Mouse (Mus musculus): ENCODE results near the gene Pkm.

Pkm gene

DNA sequence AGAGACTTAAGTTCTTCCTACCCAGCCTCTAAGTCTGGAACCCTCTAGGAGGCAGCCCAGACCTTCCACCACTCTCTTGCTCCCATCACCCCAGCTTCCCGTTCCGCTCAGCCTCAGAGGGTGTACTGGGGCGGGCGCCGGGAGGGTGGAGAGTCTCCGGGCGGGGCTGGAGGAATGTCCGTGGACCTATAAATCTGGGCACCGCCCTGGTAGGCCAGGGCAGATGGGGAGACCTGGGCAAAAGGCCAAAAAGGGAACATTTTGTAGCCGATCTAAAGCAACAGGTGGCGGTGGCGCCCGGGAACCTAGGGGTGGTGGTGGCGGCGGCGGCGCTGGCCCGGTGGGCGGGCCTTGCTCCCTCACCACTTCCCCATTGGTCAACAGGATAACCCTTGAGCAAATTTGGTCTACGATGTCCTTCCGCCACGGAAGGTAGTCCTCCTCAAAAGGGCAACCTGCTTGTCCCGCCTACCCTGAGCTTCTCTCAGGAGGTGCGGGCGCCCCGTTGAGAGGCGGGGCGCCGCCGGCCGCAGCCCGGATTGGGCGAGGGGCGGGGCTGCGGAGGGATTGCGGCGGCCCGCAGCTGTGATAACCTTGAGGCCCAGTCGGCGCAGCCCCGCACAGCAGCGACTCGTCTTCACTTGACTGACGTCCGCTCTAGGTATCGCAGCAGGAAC is at the start of gene Pkm:
Gene Pkm, plus strand, starts transcription at position 411 of the 677 bp plus-strand sequence.
- DNase-seq, result peak; percentile 98

DNA sequence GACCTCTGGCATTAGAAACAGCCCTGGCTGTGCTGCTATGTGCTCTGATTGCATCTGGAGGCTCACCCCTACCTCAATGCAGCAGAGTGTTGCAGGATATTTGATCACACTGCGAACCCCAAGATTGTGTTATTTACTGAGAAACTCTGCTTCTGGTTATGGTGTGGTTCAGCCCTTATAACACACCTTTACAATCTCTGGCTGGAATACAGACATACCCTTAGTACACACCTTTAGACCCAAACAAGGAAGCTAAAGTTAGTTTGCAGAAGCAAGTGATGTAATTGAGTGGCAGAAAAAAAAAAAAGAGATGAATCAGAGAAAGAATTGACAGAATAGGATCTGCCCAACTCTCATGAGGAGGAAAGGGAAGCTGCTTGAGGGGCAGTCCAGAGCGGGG is 45.2 kb upstream of the Pkm start:
- no peak for DNase-seq

DNA sequence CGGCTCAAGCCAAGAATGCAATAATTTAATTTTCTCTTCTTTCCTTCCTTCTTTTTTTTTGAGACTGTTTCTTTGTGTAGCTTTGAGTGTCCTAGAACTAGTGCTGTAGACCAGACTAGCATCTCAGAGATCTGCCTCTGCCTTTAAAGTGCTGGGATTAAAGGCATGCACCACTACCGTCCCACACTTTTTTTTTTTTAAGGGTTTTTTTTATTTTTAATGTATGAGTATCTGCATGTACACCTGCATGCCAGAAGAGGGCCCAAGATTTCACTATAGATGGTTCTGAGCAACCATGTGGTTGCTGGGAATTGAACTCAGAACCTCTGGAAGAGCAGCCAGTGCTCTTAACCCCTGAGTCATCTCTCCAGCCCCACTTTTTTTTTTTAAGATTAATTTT is 40.4 kb upstream of the Pkm start:
- DNase-seq, result no peak

DNA sequence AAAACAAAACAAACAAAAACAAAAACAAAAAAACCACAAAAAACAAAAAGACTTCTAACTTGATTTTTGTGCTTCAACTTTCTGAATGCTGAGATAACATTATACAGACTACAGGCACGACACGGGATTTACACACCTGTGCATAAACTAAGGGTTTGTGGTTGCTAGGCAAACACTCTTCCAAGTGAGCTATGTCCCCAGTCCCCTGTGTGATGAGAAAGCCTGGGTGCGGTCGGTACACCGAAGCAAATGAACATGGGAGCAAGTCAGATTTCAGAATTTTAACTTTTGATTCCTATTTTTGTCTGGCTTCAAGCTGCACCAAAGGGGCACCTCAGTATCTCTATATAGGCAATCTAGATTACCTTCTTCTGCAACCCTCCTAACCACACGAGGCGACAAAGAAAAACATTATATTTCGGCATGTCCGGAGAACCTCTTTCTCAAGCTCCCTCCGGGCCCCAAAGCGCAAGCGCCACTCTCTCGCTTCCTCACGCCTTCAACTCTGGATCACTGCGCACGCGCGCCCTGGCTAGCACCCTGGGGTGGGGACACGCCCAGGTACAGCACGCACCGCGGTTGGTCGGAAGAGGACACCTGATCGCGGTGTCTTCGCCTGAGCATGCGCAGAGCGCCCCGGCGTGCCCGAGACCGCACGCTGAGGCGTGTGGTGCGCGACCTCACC is 39.4 kb upstream of the Pkm start, which contains the start of gene Parp6:
Gene Parp6, plus strand, starts transcription at position 663 of the 685 bp plus-strand sequence.
- peak; percentile 100 for DNase-seq

DNA sequence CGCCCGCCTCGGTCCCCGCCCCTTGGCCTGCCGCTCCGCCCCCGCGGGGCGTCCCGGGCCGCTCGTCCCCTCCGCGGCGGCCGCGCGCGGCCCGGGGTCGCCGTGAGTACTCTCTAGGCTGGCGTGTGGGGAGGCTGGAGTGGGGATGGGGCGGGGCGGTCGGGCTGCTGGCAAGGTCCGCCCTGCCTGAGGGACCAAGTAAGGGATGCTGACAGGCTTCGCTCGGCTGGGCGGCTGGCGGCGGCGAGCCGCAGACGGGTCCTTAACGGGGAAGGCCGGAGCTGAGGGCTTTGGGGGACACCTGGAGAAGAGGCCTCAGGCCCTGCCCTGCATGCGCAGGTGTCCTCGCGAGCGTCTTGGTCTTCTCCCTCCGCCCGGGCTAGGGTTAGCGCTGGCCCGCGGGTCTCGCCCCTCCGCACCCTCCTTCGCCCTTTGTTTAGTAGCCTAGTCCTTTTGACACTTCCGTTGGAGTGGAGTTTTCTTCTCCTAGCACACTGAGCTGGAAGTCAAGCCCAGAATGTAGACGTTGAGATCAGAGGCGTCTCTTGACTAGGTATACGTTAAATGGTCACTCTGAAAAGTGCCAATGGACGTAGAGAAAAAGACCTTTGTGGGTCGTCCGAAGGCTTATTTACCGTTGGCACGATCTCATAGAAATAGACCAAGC is 38.7 kb upstream of the Pkm start:
- DNase-seq, result no peak

DNA sequence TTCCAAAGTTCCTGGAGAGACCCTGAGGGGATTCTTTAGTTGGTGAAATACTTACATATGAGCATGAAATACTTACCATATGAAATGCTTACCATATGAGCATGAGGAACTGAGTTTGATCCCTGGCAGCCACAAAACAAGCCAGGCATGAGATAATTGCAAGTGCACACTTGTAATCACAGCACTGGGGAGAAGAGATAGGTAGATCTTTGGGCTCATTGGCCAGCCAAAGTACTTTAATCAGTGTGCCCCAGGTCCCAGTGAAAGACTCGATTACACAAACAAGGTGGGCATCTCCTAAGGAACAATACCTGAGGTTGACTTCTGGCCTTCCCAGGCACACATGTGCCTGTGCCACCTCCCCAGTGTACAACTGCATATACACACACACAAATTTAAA is 17.8 kb upstream of the Pkm start:
- DNase-seq, result no peak

DNA sequence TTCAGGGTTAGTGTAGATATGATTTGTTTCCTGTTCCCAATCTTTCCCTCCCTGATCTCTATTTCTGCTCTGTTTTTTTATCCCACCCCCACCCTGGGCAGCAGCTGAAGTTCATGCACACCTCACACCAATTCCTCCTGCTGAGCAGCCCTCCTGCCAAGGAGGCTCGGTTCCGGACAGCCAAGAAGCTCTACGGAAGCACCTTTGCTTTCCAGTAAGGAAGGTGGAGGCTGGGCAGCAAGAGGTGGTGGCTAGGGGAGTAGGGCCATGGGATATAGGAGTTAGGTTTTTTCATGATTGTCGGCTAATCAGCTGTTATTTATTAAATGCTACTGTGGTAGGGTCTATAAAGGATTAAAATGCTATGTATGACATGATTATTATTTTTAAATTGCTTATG is 16.2 kb upstream of the Pkm start:
- DNase-seq, result no peak

DNA sequence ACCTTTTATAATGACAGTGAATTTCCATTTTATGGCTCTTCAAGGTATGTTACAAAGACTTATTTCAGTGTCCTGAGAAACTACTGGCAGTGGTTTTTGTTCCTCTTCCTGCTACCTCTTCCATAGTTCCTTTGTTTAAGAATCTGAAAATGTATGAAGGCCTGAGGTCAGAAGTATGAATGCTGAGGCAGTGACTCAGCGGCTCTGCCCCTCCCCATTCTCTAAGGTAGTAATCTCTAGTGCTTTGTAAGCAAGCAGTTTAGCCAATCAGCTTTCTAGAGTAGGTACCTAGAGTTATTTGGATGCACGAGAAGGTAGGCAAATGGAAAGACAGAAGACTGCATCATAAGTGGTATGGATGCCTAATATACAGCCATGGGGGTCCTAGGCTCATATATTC is 14.8 kb upstream of the Pkm start:
- no peak for DNase-seq

DNA sequence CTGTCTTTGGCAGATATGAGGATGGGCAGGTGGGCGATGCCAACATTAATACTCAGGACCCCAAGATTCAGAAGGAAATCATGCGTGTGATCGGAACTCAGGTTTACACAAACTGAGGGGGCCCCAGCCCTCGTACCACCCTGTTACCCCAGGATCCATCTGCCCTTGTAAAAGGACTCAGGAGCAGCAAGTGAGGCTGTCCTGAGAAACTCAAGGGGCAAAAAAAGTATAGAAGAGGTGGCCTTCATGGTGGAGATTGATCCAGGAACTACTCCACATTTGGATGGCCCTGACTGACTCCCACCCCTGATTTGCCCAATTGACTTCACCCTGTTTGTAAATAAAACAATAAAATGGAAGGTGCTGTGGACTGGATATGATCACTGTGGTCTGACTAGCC is 6.3 kb upstream of the Pkm start:
- DNase-seq, result no peak

DNA sequence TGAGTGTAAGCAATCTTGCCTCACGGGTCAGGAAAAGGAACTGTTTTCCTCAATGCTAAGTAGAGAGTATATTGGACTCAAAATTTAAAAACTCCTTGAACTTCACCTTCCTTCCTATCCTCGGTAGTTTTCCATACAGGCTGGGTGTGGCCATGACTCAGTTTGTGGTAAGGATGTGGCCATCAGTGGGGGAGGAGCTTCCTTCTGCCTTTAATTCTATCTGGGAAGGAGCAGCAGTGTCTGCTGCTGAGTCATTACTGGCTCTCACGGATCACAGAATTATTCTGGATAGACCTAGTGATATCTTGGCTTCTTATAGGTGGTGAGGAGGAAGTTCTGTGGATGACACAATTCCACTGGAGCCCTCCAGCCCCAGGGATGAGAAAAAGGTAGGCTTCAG is 2.8 kb upstream of the Pkm start:
- no peak for DNase-seq

DNA sequence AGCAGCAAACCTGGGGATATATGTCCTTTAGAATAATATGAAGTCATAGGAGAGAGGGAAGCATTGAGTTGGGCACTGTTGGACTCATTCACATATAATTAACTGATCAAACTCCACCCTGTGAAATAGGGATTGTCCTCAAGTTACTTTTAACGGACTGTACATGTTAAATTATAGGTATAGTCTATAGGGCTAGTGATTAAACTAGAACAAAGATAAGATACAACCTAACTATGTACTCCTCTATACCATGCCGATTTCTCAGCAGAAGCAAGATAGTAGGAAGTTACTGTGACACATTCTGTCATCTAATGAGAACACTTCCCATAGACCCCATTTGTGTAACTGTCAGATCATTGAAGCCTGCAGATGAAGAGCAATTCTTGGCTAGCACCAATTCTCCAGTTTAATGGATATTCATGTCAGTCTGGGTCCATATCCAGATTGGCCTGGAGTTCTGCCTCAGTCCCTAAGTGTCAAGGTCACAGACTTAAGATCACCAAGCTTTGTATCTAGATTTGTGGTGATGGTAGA is 1.7 kb upstream of the Pkm start:
- no peak for DNase-seq

DNA sequence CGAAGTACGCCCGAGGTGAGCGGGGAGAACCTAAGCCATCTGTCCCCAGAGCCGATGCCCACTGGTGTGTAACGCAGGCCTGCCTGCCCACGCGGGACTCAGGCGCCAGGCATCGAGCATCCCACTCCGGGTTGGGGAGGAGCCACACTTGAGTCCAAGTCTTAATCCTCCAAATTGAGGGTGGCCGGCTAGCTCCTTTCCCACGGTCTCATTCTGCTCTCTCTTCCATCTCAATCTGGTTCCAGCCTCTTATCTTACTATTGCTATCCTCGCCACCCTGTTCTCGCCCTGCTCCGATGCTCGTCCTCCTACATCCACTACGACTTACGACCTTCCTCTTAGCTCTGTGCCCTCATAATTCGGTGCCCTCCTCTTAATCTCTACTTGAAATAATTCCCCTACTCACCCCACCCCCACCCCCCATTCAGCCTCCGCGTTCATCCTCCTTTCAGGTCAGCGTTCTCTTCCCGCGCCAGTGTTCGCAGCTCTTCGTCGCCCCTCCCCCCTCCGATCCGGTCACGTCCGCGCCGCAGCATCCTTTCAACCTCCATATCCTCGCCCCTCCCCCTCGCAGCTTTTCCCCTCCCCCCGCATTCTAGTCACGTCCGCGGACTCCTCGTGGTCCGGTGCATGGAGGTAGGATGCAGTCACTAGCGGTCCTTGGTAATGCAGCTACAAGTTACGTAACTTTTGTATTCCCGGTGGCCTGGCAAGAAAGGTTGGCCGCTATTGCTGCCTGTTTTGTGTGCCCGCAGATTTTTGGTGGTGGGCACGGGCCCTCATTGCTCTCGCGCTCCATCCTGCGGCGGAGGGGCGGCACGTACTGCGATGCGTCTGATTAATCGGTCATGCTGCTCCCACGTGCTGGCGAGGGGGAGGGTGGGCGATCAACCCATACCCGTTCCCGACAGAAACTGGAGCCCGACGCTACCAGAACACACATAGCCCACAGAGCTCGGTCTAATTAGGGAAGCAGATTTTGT is 758 bp downstream of the Pkm start:
- peak; percentile 87 for DNase-seq

DNA sequence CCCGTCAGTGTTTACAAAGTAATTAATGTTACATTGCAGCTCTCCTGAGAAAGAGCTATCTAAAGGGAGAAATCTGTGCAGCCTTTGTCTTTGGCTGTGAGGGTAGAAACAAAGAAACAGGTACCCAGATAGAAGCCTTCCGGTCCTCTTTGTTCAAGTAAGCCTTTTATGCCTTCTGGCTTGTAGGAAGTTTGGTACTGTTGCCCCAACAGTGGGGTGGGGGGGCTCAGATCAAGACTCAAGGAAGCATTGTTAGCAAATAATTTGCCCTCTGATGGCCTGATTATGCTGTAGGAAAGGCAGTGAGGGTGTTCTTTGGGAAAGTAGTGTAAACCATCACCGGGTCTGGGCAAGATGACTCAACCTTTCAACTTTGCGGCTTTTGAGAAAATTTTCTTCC is 2.0 kb downstream of the Pkm start:
- peak; percentile 19 for DNase-seq

DNA sequence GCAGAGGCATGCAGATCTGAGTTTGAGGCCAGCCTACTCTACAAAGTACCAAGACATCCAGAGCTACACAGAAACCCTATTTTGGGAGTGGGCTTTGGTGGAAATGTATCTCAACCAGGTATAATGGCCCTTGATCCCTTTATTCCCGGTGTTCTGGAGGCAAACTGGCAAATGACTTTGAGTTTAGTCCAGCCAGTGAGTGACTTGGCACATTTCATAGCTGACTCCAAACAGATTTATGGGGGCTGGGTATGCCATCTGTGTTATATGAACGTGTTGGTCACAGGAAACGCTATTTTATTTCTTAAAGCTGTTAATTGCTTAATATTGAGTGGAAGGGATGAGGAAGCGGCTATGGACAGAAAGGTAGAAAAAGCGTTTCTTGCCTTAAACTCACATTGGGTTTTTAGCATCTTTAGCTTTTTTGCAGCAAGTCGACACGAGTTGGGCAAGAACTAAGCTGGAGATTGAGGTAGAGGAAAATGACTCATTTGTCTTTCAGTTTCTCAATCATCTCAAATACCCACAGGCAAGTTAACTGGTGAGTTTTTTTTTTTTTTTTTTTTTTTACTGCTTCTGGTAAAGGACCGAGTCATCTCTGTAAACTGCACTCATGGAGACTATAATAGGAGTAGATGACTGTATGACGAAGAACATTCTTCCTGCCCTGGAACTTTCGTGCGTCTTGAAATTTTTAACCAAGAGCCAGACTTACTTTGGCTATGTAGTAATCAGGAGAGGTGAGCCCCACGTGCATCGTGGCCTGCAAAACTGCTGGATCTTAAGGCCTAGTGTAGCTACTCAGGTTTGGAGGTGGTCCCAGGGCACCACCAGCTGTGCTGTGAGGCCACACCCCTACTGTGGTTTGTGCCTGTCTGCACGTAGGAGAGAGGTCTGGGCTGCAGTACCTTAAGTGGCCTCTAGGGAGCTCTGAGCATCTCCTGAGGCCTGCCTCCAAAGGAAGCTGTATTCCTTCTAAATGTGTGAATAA is 3.2 kb downstream of the Pkm start:
- DNase-seq, result peak; percentile 86

DNA sequence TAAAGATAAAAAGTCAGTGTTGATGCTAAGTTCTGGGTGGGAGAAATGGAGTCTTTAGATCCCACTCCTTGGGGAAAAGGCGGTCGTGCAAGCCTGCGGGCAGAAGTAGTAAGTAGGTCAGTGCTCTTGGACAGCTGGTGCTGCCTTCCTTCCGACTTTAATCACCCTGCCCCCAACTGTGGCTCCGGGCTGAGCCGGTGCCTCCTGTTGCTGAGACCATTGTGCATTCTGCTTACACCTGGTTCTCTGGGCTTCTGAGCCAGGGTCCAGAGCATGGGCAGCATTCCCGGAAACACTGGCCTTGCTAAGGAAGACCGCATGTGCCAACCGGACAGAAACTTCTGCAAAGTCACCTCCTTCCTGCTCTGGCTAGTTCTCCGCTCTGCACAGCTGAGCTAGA is 4.3 kb downstream of the Pkm start:
- peak; percentile 87 for DNase-seq

DNA sequence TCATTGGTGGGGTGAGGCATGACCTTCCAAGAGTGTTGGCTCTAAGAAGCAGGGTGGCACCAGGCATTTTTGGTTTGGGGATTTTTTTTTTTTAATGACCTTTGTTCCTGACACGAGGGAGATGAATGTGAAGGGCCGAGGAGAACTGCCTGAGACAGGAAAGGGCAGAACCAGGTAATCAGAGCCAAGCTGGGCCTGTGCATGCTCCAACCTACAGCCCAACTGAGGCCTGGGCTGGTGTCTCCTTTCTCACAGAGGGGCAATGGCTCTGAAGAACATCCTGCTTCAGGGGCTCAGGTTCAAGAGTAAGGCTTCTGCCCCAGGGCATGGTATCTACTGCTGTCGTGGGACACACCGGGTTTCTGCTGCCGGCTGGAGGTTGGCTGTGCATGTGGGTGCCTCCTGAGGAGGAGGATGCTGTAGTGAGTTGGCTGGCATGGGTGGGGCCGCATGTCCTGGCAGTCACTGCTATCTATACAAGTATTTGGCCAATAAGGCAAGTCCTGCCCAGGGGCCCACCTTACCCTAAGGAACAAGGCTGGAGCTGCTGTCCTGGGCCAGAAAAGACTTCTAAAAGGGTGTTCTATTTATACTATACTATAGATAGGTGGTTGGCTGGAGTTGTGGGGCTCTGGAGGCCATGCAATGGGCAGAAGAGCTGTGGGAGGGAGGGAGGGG is 5.3 kb downstream of the Pkm start:
- DNase-seq, result peak; percentile 50

DNA sequence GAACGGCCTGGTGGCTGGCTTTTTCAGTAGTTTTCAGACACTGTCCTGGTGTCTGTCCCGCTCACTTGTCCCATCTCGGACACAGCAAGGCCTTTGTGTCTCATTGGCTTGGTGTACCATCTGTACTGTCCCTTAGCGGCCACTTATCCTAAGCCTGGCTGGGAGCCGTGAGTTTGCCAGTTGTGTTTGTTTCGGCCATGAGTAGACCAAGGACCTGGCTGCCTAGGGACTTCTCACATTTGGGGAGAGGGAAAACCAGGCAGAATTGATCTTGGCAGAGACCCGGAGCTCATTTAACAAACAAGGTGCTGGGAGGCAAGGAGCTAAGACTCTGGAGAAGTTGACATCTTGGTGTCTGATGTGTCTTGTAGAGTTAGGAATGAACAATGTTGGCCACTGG is 7.1 kb downstream of the Pkm start:
- no peak for DNase-seq

DNA sequence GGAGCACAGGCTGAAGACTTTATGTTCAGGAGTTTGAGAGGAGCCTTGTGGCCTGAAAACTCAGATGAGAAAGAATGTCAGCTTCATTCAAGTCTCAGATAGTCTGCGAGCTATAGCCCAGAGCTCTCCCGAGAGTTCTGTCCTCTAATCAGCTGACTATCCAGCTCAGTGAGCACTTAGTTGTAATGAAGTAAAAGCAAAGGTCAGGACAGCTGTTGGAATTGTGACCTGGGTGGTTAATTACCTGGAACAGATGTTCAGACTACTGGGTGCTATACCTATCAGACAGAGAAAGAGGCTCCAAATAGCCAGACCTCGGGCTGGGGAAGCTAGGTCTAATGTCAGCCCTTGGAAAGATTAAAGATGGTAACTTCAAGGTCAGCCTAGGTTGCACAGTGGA is 7.8 kb downstream of the Pkm start:
- no peak for DNase-seq

DNA sequence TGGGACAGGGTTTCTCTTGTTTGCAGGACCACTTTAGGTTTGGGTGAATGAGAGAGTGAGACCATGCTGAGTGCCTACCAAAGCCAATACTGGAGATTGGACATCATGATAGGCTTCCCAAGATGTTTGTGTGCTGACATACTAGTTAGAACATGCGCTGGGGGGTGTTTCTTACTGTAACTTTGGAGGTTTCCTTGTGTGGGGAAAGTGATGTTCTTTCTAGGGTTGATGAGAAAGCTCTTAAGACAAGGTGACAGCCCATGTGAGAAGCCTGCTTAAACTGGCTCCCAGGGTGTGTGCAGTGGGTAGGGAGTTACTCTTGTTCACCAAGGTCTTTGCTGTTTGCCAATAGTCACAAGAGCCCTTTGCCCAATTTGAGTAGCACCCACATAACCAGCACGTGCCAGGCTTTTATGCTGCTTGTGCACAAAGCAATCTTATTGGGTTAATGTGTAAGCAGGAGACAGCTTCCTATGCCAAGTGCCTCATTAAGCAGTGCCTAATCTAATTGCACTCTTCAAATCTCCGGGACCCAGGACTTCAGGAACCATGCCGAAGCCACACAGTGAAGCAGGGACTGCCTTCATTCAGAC is 8.6 kb downstream of the Pkm start:
- DNase-seq, result no peak

DNA sequence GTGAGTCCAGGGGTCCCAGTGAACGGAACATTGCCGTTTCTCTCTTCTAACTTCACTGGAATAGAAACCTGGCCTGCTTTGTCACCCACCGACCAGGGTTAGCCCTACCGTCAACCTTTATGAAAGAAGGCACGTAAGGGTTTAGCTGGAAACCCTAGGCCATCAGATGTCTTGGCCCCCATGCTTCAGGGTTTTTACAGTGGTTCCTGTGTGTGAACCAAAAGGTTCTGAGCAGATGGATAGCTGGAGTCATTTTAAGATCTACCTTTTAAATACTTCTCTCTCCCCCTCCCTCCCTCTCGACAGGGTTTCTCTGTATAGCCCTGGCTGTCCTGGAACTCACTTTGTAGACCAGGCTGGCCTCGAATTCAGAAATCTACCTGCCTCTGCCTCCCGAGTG is 9.8 kb downstream of the Pkm start:
- no peak for DNase-seq
